Mouse (Mus musculus) midbrain, embryonic 14.5 days (tissue): ENCODE results near the gene Knl1. TPM values are rescaled to one million over a fixed set of nuclear protein-coding genes. Genes with fewer than 3 reads are reported as not detected.

ENCODE experiments used
- ATAC-seq: fragments of 200-750 bp; cut with Nextera tagmentation; 2 replicates; pipeline ENCODE4 v1.8.0; 2017; ENCODE audit warnings: moderate number of reproducible peaks, moderate library complexity; ENCODE audit not compliant: low FRiP score, low TSS enrichment
- DNase-seq: peaks from one replicate; pipeline ENCODE4 v3.0.0-alpha.2; 2015
- H3K27ac ChIP-seq: fragments of 300-500 bp; sonication (generic); replicated peaks from 2 replicates; pipeline ENCODE4 v1.5.1; 2014; ENCODE audit warnings: mild to moderate bottlenecking, low read depth, low read length, moderate library complexity
- H3K27me3 ChIP-seq: fragments of 300-500 bp; sonication (generic); 2 replicates; pipeline ENCODE4 v1.6.1; 2014; ENCODE audit warnings: low read length, control low read depth, mixed read lengths; ENCODE audit not compliant: control insufficient read depth, insufficient read depth
- H3K36me3 ChIP-seq: fragments of 300-500 bp; sonication (generic); 2 replicates; pipeline ENCODE4 v1.6.1; 2014; ENCODE audit warnings: low read length, control low read depth; ENCODE audit not compliant: control insufficient read depth, insufficient read depth
- H3K4me1 ChIP-seq: fragments of 300-500 bp; sonication (generic); 2 replicates; pipeline ENCODE4 v1.6.1; 2014; ENCODE audit warnings: mild to moderate bottlenecking, antibody characterized with exemption, low read length, control low read depth; ENCODE audit not compliant: control insufficient read depth, insufficient read depth
- H3K4me2 ChIP-seq: fragments of 300-500 bp; sonication (generic); 2 replicates; pipeline ENCODE4 v1.6.1; 2014; ENCODE audit warnings: mild to moderate bottlenecking, low read length, moderate library complexity
- H3K4me3 ChIP-seq: fragments of 300-500 bp; sonication (generic); replicated peaks from 2 replicates; pipeline ENCODE4 v1.5.1; 2014; ENCODE audit warnings: low read depth, low read length
- H3K9ac ChIP-seq: fragments of 300-500 bp; sonication (generic); replicated peaks from 2 replicates; pipeline ENCODE4 v1.6.1; 2014; ENCODE audit warnings: mild to moderate bottlenecking, low read length, moderate library complexity
- H3K9me3 ChIP-seq: fragments of 300-500 bp; sonication (generic); 2 replicates; pipeline ENCODE4 v1.6.1; 2016; ENCODE audit warnings: low read length, control low read depth, mixed read lengths; ENCODE audit not compliant: control insufficient read depth
- WGBS: fragments of 180-500 bp; shearing (Covaris S2); extraction: QIAGEN DNeasy Blood & Tissue Kit; methylation state at CpG from one replicate; pipeline ENCODE4 v1.1.7; 2014; 5-methylcytosine and 5-hydroxymethylcytosine counted together
- polyA plus RNA-seq: library from polyadenylated mRNA; unstranded; fragments of >200 nt; fragmentation: Nextera tagmentation; extraction: Ambion mirVana; gene quantifications from 2 replicates; pipeline ENCODE4 v1.2.1, GENCODE M21; 2014

Gene Knl1
- polyA plus RNA-seq, 1 experiment from 2014 or later = 11.4 TPM

DNA sequence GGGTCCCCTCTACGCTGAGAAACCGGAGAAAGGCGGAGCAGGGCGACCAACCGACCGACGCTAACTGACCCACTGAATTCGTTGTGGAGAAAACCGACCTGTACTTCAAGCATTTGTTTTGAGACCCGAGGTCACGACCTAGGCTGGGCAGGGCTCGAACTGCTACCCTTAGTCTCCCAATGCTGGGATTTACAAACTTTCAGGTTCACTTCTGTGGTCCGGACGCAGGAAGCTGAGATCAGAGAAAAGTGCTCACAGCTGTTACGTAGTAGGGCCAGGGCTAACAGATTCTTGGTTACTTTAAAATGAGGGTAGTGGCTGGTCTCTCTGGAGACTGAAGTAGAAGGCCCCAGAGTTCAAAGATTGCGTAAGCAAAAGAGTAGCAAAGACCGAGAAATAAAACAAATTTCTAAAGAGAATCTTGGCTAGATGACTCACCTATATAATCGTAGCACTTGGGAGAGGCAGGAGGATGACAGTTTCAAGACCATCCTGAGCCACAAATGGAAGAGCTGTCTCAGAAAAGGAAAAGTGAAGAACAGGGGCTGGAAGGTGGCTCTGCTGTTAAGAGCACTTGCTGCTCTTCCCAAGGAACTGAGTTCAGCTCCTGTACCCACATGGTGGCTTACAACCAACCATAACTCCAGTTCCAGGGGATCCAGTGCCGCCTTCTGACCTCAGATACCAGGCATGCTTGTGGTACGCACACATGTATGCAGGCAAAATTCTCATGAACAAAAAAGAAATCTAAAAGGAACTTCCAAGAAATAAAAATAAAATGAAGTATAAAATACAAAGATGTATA is 66.4 kb downstream of the Knl1 start:
- 14% methylated on average over 20 of the region's 20 CpGs for WGBS
- H3K27me3 ChIP-seq = no peaks in the 10 kb centered on the region
- no peak overlapping the region for H3K27ac ChIP-seq
- H3K9me3 ChIP-seq = no peaks in the 10 kb centered on the region
- H3K36me3 ChIP-seq = 0 out of 2 replicates have a peak, but pooled peaks cover 5% of the 10 kb centered on the region
- peak overlapping the region; percentile 93 for H3K4me2 ChIP-seq
- no peak overlapping the region; the same call in 1 of the 2 replicates for H3K9ac ChIP-seq
- peak overlapping the region; percentile 60 for H3K4me3 ChIP-seq
- ATAC-seq (no peak), DNase-seq (no peak)
- H3K4me1 ChIP-seq = peaks cover 8% of the 10 kb centered on the region

DNA sequence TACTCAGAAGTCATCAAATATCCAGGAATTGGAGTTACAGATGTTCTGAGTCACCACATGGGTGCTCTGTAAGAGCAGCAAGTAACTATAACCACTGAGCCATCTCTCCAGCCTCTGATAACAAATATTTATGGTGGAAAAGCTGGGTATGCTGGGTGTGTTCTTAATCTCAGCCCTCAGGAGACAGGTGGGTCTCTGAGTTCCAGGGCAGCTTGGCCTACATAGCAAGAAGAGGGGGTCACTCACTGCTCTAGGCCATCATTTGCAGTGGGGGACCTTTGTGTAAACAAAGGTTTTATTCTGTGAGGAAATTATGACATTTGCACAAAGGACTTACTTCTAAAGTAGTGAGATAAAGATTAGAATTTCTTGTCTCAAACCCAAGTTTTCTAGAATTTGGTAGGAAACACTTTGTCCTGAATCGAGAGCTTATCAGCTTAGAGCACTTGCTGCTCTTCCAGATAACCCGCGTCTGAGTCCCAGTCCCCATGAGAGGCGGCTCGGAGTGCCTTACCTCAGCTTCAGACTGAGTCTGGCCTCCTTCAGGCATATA is 89.5 kb downstream of the Knl1 start:
- Histone ChIP-seq H3K9me3 (no peaks in the 10 kb centered on the region), H3K4me3 (no peak overlapping the region), H3K4me1 (no peaks in the 10 kb centered on the region), H3K27me3 (no peaks in the 10 kb centered on the region), H3K9ac (no peak overlapping the region), H3K36me3 (peaks cover 78% of the 10 kb centered on the region), H3K4me2 (no peak overlapping the region), H3K27ac (no peak overlapping the region)
- DNase-seq (no peak), ATAC-seq (no peak)
- WGBS = 90% methylated on average over 5 of the region's 5 CpGs

DNA sequence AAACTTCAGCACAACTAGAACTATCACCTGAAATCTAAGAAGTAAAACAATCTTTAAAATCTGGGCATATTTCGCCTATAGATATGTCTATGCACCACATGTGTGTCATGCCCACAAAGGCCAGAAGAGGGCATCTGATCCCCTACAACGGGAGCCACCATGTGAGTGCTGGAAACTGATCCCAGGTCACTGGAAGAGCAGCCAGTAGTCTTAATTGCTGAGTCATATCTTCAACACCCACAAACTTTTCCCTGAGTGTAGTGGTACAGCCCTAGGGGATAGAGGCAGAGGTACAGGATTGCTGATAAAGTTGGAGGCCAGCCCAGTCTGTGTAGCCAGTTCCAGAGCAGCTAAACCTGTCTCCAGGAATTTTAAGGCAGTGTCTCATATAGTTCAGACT is 98.3 kb downstream of the Knl1 start:
- Histone ChIP-seq H3K9me3 (no peaks in the 10 kb centered on the region), H3K9ac (no peak overlapping the region), H3K36me3 (peaks cover 92% of the 10 kb centered on the region), H3K27me3 (no peaks in the 10 kb centered on the region), H3K27ac (no peak overlapping the region), H3K4me1 (no peaks in the 10 kb centered on the region), H3K4me3 (no peak overlapping the region), H3K4me2 (no peak overlapping the region)
- no peak for ATAC-seq
- WGBS = 95% methylated on average over 2 of the region's 2 CpGs
- DNase-seq = peak; percentile 9

DNA sequence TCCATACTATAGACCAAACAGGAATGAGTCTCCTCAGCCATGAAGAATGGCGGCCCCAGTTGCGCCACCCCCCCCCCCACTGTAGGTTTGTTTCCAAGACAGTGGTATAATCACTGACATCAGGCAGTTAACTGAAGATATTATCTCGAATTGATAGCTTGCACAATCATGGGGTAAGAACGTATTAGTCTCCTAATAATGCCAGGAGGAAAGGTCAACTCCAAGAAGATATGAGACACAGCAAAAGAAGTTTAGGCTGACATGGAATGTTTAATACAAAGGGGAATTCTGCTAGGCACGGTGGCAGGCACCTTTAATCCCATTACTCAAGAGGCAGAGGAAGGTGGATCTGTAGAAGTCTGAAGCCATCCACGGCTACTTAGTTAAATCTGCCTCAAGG is 99.5 kb downstream of the Knl1 start:
- H3K27ac ChIP-seq = no peak overlapping the region
- no peaks in the 10 kb centered on the region for H3K27me3 ChIP-seq
- no peak overlapping the region for H3K9ac ChIP-seq
- 77% methylated on average over 6 of the region's 6 CpGs for WGBS
- no peaks in the 10 kb centered on the region for H3K4me1 ChIP-seq
- no peak for DNase-seq
- no peak overlapping the region for H3K4me3 ChIP-seq
- H3K9me3 ChIP-seq = no peaks in the 10 kb centered on the region
- peaks cover 93% of the 10 kb centered on the region for H3K36me3 ChIP-seq
- ATAC-seq = no peak
- H3K4me2 ChIP-seq = no peak overlapping the region

DNA sequence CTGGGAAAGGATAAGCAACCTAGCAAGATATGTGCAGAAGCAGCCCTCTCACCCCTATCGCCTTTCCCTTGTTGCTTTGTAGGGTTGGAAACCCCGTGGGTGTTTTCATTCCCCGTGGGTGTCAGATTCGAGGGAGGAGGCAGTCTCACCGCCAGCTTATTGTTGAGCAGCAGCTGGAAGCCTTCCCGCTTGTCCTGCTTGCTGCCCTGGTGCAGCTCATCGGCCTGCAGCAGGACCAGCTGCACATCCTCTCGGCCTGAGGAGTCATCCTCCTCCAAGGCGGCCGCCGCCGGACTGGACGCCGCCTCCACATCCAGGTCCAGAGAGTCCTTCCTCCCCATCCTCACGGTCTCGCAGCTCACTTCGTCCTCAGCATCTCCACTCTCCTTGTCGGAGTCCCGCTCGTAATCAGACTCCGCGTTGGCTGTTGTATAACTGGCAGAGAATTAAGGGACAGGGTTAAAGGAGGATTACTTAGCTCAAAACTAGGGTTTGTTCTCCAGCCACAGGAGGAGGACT is 100.3 kb downstream of the Knl1 start:
- Histone ChIP-seq H3K9me3 (no peaks in the 10 kb centered on the region), H3K4me1 (no peaks in the 10 kb centered on the region), H3K27me3 (no peaks in the 10 kb centered on the region), H3K9ac (no peak overlapping the region), H3K36me3 (peaks cover 92% of the 10 kb centered on the region), H3K27ac (no peak overlapping the region), H3K4me2 (no peak overlapping the region), H3K4me3 (no peak overlapping the region)
- 82% methylated on average over 22 of the region's 22 CpGs for WGBS
- ATAC-seq = no peak
- DNase-seq = no peak

DNA sequence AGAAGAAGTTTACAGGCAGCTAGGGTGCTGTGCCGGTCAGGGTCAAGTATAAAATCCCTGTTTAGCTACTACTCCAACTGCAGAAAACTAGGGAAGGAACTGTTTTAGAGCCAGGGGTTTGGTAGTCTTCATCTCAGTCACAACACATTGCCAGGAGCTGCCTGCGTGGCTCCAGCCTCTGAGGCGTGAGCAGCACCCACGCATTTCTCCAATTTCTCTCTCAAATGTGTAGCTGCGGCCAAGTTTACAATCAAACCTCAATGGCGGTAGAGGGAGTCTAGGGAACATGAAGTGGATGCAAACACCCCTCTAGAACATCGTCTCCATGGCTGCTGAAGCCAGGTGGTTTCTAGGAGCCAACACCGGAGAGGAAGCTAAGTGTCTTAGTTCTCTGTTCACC is 100.9 kb downstream of the Knl1 start:
- no peaks in the 10 kb centered on the region for H3K4me1 ChIP-seq
- no peak for DNase-seq
- peaks cover 92% of the 10 kb centered on the region for H3K36me3 ChIP-seq
- no peak overlapping the region for H3K9ac ChIP-seq
- no peak overlapping the region for H3K27ac ChIP-seq
- 95% methylated on average over 8 of the region's 8 CpGs for WGBS
- no peak overlapping the region for H3K4me2 ChIP-seq
- ATAC-seq = no peak
- H3K4me3 ChIP-seq = no peak overlapping the region
- no peaks in the 10 kb centered on the region for H3K9me3 ChIP-seq
- no peaks in the 10 kb centered on the region for H3K27me3 ChIP-seq

DNA sequence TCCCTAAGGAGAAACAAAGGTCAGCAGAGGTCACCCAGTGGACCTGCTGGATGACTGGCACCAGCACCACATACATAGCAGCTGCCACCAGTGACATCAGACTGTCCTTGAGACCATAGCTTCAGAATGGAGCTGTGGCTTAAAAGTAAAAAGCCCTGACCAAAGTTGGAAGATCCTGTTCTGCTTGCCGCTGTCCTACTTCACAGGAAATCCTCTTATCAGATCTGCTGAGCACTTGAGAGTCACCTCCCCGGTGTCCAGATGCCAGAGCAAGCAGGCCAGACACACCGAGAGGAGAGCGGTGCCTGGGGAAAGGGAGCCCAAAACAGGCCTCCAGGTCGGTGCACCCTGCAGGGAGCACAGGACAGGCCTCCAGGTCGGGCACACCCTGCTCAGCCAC is 105.3 kb downstream of the Knl1 start:
- 88% methylated on average over 6 of the region's 6 CpGs for WGBS

DNA sequence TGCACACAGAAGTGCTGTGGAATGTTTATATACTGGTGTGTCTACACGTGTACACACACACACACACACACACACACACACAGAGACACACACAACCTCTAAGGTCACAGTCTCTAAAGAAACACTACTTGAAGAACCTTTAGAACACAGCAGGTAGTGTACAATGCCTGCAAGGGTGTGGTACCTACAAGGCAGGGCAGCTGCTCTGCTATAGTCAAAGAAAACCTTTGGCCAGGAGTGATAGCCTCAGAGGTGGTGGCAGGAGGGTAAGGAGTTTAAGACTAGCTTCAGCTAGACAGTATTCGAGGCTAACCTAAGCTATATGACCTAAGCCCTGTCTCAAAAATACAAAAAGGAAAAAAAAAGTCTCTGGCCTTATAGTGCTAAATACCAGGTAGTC is 107.8 kb downstream of the Knl1 start:
- Histone ChIP-seq H3K9ac (no peak overlapping the region), H3K27ac (no peak overlapping the region), H3K4me3 (no peak overlapping the region), H3K4me2 (no peak overlapping the region), H3K9me3 (no peaks in the 10 kb centered on the region), H3K27me3 (no peaks in the 10 kb centered on the region), H3K4me1 (peaks cover 14% of the 10 kb centered on the region), H3K36me3 (peaks cover 45% of the 10 kb centered on the region)
- 84% methylated on average over 2 of the region's 2 CpGs for WGBS
- ATAC-seq (no peak), DNase-seq (no peak)

More for the DNA sequence above, 105.3 kb downstream of the Knl1 start:
- no peak overlapping the region for H3K4me3 ChIP-seq
- DNase-seq = no peak
- H3K36me3 ChIP-seq = peaks cover 68% of the 10 kb centered on the region
- ATAC-seq = no peak
- no peaks in the 10 kb centered on the region for H3K27me3 ChIP-seq
- no peak overlapping the region for H3K9ac ChIP-seq
- no peaks in the 10 kb centered on the region for H3K9me3 ChIP-seq
- H3K4me2 ChIP-seq = no peak overlapping the region
- no peak overlapping the region for H3K27ac ChIP-seq
- H3K4me1 ChIP-seq = peaks cover 10% of the 10 kb centered on the region
